Mouse (Mus musculus) urinary bladder, postnatal 36 days (tissue): ENCODE measurements at regions not wholly inside any gene's neighbourhood (a gene's known extent, or its start where the extent isn't known, plus 50 kb on each side); places are given as distances from the start of the nearest gene placed in this dataset.

Source experiments
- DNase-seq, 2 experiments: peaks; one replicate each; pipeline ENCODE4 v3.0.0; 2022; ENCODE audit warnings: low spot score in 2 of 2, mixed read lengths in 1 of 2

GRCm38 (mm10) chr13:72691783-72692729, 63.4 kb downstream of the Irx2 start:
- no peak for DNase-seq

- DNase-seq: no peak
Measured at GRCm38 (mm10) chr13:72707469-72707868, 78.8 kb downstream of the Irx2 start.

DNA sequence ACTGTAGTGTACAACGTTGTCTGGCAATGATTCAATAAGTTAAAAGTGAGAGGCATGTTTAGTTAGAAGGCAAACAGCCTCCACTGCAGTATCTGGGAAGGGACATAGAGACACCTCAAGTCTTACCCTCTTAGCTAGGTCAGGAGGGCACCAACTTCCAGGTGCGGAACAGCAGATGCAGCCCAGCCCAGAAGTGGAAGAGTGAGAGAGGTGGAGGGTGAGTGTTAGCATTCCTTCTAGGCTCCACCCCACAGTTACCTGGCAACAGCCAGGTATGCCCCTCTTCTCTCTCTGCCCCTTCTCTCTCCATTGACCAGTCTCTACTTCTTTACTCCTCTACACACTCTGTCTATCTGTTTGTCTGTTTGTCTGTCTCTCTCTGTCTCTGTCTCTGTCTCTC, 80.1 kb downstream of the Irx2 start:
- DNase-seq: no peak

GRCm38 (mm10) chr13:72710051-72710450, 81.4 kb downstream of the Irx2 start:
- DNase-seq: no peak

- DNase-seq: no peak
Measured at GRCm38 (mm10) chr13:72711136-72711535, 82.5 kb downstream of the Irx2 start.

DNA sequence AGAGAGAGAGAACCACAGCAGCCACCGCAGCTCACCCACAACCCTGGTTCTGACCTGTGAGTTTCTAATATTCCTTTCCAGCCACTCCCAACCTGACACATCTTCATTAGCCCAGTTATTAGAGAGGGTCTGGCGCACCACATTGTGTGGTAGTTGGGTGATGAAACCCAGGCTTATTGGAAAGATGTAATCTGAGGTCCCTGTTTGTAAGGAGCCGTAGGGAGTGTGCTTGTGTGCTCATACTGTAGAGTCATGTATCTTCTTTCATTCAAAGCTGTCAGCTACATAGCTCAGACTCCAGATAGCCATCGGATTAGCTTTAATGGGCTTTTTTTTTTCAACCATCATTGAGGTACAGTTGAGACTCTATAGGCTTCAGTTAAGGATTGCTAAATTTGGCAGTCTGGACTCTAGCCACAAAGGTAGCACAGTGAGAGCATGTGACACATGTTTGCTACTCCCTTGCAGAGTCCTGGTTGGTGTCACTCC, 83.3 kb downstream of the Irx2 start:
- no peak for DNase-seq

- no peak for DNase-seq
Measured at GRCm38 (mm10) chr13:72714793-72715192, 86.2 kb downstream of the Irx2 start.

DNA sequence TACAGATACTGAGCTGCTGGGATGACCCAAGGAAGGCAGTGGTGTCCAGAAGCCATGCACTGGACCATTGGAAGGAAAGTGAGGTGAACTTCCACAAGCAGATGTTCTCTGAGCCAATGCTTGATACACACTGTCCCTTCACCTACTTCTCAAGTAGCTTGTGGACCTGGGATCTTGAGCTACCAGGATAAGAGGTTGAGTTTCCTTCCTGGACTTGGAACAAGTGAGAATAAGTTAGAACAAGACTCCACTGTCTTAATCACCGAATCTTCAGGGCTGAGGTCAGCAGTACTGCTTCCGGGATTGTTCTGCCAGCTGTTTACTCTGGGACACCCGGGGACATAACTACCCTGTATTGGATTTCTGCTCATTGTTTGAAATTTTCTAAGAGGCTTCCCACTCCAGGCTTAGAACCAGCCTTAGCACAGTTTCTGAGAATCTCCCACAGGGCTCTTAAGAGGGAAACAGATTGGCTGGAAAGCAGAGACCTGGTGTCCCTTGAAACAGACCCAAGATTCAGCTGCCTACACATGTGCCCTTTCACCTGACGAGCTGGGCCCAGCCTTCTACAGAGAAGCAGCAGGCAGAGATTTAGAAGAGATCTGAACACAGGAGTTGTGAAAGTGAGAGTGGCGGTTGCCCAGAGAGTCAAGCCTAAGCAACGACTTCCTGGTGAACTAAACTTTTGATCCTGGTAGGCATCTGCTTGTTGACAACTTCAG, 87.5 kb downstream of the Irx2 start:
- DNase-seq: peak in 1 of 2 experiments; percentile 36

GRCm38 (mm10) chr13:72727126-72727525, 98.5 kb downstream of the Irx2 start:
- no peak for DNase-seq

DNA sequence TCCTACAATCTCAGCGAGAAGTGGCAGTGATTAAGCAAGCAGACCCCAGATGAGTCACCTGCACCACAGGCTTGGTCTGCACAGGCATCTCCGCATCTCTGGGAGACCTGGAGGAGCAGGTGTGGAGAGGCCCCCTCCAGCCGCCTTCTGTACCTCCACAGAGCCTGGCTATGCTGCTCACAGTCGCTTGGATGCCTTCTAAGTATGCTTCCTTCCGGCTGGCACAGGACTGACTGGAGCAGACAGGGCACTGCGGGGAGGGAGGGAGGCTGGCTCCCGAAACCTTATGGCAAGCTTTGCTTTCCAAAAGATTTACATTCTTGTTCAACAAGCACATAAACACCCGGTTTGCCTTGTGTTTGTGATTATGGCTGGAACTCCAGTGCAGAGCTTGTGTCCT, 107.3 kb downstream of the Irx2 start:
- no peak for DNase-seq

DNA sequence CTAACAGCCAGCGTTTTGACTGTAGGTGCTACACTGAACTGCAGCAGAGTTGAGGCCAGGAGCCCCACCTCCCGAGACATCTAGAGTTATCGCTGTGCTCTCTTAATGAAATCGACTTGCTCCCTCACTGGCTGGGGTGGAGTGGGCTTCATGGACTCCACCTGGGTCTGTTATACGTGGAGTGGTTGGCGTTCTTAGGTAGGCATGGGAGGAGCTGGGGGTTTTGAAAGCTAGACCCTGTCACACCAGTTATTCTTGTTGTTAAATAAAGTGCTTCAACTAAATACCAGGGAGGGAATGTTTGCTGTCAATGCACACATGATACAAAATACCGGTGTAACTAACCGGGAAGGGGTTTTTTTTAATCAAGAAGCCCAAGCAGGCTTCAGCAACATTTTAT, 108.4 kb downstream of the Irx2 start:
- DNase-seq: no peak

DNA sequence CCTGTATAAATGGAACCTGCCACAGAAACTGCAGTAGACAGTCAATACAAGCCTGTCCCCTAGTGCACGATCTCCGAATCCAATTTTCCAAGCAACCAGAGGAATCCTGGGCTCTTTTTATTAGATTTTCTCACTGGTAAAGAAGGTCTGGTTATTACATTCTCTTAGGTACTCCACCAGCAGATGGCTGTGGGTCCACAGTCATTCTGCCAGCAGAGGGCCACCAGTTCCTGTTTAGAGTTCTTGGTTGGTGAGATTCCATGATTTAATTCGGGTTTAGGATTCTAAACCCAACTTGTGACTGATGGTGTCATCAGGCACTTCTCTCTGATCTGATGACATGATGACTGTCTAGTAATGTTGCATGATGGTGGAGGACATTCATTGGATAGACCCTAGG, 118.6 kb downstream of the Irx2 start:
- no peak for DNase-seq

GRCm38 (mm10) chr13:72755036-72755435, 126.4 kb downstream of the Irx2 start:
- no peak for DNase-seq

GRCm38 (mm10) chr13:72762481-72762880, 133.9 kb downstream of the Irx2 start:
- no peak for DNase-seq

GRCm38 (mm10) chr13:72763337-72763736, 134.7 kb downstream of the Irx2 start:
- no peak for DNase-seq

GRCm38 (mm10) chr13:72767306-72767705, 138.7 kb downstream of the Irx2 start:
- DNase-seq: no peak

DNA sequence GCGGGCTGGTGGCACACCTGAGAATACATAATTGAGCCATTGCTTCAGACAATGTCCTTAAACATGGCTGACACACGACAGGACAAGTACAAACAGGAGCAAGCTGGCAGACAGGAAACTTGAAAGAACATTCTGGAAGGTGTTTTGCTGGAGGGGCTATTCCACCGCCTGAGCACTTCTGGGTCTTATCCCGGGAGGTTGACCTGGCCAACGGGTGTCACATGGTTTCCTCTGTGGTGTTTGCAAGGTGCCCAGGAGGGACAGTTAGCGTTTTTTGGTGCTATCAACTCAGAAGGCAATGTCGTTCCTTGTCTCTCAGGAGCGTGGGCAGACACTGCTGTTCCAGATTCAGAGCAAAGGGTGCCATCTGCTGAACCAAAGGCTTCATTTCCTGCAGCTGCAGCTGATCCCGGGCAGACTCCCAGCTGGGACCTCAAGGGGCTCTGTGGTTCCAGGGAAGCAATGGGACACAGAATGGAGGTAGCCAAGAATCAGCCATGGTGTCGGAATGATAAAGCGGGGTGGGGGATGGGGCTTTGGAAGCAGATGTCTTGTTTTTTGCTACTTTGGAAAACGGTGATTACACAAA, 140.5 kb downstream of the Irx2 start:
- peak in 1 of 2 experiments; percentile 2 for DNase-seq

DNA sequence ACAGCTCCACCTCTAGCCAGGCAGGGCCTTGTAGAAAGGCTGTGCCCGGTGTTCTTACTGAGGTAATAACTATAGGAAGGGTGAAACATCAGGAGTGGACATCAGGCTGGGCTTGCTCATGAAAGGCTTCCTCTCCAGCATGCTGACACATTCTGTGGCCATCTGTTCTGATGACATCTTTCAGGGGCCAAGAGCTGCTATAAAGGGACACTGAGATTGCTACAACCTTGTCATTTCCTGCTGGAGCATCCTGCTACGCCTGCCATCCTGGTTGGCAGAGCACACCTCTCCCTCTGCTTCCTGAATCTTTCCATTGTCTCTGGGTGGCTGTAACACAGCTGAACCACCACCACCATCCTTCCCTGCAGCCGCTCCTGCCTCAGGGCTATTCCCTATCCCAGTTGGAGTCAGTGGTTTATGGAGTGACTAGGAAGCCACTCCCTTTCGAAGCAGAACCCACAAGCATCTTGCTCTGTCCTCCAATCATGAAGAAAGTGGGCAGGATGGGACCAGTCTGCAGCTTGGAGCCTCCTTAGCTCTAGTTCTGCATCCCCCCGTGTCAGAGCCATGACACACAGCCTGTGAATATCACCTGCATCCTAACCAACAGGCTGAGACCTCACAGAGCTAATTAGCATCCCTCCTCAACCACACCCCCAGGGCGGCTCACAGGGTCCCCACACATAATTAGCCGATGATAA, 154.6 kb downstream of the Irx2 start:
- DNase-seq: no peak

GRCm38 (mm10) chr13:72783727-72784070, 155.1 kb downstream of the Irx2 start:
- DNase-seq: no peak

- no peak for DNase-seq
Measured at GRCm38 (mm10) chr13:72792695-72793094, 164.1 kb downstream of the Irx2 start.

- no peak for DNase-seq
Measured at GRCm38 (mm10) chr13:72800021-72800420, 171.4 kb downstream of the Irx2 start.

GRCm38 (mm10) chr13:72800546-72800945, 171.9 kb downstream of the Irx2 start:
- no peak for DNase-seq
